Mouse (Mus musculus) cerebellum, postnatal 36 days (tissue): ENCODE results near the gene Syt5.

ENCODE experiments used
- DNase-seq, 2 experiments: peaks; one replicate each; pipeline ENCODE4 v3.0.0; 2021 to 2022; ENCODE audit warnings: mixed read lengths in 2 of 2

Gene Syt5

DNA sequence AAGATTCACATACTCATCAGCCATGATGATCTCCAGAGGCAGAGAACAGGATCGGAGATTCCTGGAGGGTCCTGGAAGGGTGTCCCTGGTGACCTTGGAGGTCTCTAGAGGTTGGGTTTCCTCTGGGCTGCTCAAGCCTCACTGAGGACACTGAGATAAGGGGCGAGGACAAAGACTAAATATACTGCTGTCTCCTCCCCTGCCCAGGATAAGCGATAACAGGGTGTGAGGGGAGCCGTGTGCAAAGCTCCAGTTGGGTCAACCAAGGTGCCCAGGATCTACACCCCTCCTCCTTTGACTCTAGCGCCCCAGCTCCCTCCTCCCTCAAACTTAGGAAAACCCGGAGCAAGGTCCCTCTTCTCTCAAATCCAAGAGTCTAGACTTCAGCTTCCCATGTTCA lies 25.0 kb downstream of the Syt5 start:
- DNase-seq, result no peak

GRCm38 (mm10) chr7:4521231-4522003 lies 25.9 kb downstream of the Syt5 start:
- no peak for DNase-seq

DNA sequence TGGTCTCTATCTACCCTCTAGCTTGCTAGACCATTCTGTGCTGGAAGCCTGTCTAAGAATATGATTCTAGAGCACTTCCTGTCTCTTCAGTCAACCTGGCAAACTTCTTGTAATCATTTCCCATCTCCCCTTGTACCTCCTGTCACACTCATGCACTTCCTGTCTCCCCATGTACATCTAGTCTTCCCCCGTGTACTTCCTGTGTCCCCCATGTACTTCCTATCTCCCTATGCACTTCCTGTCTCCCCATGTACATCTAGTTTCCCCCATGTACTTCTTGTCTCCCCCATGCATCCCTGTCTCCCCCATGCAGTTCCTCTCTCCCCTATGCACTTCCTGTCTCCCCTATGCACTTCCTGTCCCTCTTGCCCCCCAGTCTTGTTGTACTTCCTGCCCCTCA lies 28.9 kb downstream of the Syt5 start:
- DNase-seq, result no peak

- no peak for DNase-seq
These were observed 30.9 kb downstream of the Syt5 start, which contains the start of gene Tnnt1 for GRCm38 (mm10) chr7:4516332-4517050. Tnnt1 (minus strand) TSS chr7:4516382.

DNA sequence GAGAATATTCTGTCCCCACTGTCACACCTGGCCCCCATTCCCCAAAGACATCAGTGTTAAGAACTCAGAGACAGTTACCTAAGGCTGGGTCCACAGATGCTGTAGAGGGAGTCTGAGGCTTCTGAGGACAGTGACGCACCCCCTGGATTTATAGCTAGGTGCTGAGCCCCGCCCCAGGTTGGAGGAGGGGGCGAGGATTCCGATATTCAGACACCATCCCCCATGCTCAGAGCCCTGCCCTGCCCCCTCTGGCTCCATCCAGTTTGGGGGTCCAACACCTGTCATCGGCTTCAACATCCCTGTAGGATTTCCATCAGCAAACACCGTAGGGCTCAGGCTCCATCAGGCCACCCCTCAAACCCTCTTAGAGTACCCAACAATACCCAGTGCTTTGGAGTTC lies 31.5 kb downstream of the Syt5 start:
- no peak for DNase-seq

DNA sequence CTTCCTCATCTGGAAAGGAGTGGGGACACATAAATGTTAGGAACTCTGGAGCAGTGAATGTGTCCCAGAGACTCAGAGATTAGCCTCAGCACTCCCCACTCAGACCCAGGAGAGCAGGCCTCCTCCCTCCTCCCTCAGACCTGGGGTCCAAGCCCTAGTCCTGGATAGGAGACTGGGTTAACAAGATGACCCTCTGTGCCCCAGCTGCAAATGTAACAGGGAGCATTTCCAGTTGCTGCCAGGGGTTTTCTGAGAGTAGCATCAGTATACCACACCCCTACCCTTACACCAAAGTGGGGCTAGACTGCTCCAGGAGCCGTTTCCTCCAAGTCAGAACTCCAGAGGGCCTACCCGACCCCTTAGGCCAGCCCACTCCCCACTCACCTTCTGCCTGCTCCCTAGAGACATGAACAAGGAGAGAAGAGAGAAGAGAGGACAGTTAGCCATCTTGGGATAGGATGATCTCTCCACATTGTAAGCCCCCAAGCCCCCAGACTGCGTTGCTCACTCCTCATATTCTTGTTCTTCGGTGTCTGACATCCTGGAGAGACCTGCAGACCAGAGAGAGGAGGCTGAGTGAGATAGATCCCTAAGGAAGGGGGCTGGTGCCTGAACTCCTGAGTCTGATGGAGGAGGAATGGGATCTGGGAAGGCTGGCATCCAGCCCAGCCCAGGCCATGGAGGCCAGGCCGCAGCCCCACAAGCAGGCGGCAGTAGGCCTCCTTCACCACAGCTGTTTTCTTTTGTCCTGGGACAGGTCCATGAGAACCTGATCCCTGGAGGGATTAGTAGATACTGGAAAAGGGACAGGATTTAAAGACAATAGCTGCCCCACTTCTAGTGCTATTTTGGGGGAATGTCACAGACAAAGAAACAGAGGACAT lies 33.3 kb downstream of the Syt5 start:
- no peak for DNase-seq

DNA sequence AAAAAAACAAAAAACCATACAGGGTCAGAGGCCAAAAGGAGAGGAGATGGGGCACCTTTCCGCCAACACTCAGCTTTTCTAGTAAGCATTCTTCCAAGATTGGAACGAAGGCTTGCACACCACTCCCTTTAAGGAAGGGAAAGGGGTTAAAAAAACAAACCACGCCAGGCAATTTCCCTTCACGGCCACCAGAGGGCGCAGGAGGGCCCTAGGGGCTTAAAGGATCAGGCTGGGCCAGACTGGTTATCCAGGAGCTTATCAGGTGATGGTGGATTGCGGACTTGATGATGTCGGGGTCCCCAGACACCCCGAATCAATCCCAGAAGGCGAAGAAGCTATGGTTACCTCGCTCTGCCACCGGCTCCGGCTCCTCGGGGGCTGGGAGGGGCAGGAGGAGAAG lies 34.1 kb downstream of the Syt5 start:
- DNase-seq, result no peak

DNA sequence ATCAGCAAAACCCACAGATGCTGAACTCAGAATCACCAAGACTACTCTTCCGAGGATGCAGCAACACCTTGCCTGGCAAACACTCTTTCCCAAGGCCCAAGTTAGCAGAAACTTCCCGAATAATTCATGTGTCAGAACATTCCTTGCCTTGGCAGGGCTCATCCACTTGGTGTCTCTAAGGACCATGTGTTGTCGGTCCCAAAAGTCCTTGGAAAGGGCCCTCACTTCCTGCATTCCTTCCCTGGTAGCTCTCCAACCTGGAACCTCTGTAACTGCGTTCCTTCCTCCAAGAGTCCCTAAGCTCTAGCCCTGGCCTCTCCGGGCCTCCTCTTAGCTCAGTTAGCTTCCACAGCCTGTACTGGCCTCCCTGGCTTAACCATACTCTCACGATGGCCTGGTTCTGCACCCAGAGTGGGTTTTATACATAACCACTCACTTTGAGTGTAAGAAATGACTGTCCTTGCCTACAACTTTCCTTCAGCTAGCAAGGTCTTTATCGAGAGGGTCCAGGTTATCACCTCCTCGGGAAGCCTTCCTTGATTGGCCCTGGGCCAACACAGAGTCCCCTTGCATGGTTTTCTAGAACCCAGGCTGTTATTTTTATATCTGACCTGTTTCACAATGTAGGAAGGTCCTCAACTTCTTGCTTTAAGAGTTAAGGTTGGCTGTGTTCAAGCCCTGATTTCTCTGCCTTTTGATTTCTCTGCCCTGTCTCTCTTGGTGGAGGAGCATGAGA lies 35.7 kb downstream of the Syt5 start:
- DNase-seq, result no peak

GRCm38 (mm10) chr7:4509863-4510608 lies 37.3 kb downstream of the Syt5 start:
- peak; percentile 41 to 57 for DNase-seq

DNA sequence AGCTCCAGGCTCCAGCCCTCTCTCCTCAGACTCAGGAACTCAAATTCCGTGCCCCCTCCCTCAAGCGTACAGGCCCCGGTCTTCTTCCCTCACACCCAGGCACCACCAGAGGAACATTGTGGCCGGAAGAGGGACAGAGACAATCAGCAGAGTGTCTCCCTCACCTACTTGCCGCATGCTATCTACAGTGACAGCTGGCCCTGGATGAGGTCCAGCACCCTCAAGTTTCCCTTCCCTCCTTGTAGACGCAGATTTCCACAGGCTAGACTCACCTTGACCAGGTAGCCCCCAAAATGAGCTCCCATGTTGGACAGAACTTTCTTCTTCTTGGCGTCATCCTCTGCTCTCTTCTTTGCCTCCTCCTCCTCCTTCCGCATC lies 38.6 kb downstream of the Syt5 start:
- DNase-seq, result no peak

- DNase-seq, result no peak
These were observed 39.1 kb downstream of the Syt5 start for GRCm38 (mm10) chr7:4508062-4508738.

DNA sequence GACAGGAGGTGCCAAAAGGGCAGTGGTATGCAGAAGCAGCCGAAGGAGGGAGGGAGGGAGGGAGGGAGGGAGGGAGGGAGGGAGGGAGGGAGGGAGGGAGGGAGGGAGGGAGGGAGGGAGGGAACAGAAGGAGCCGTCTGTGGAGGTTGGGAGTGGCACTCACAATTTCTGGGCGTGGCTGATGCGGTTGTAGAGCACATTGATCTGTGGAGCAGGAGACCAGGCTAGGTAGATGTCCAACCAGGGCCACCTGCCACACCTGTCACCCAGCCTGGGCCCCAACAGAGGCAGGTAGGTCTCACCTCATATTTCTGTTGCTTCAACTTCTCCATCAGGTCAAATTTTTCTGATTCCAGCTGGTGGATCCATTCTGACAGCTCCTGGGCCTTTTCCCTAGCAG lies 40.1 kb downstream of the Syt5 start:
- no peak for DNase-seq

DNA sequence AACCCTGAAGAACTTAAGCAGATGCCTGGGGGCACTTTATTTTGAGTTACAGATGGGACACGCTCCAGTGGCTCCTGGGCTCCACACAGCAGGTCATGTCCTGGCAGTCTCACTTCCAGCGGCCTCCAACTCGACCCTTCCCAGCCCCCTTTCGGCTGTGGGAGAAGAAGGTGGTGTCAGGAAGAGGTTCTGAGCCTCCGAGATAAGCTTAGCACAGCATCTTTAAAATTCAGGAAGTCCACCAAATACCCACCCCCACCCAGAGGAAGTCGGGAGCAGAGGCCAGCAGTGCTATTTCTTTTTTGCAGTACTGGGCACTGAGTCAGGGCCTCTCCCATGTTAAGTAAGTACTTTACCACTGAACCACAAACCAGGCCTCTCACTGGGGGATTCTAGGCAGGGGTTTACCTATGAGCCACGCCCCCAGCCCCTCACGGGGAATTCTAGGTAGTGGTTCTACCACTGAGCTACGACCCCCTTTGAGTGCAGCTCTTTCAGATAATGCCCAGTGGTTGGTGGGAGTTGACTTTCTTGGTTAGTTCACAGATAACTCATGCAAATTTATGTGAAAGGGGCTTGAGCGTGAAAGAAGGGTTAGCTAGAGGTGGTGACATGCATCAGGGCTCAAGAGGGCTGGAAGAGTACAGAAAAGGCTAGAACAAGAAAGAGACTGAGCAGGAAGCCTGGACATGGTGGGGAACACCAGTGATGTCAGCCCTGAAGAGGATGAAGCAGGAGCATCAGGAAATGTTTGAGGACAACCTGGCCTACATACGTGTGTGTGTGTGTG lies 42.5 kb downstream of the Syt5 start:
- no peak for DNase-seq

DNA sequence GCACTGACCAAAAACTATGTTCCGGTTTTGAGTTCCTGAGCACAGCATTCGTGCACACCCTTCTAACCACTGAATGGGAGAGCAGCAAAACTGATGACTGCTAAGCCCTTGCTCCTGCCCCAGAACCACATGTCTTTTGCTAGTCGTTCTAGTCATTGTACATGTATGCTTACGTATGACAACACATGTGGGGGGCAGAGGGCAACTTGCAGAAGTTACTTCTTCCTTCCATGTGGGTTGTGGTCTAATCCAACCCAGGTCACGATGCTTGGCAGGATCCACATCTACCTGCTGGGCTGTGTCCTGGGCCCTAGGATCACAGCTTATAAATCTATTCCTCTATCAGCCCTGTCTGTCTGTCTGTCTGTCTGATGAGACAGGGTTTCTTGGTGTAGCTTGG lies 43.5 kb downstream of the Syt5 start:
- no peak for DNase-seq

GRCm38 (mm10) chr7:4503100-4503499 lies 44.2 kb downstream of the Syt5 start:
- DNase-seq, result no peak

- peak; percentile 39 to 63 for DNase-seq
These were observed 44.8 kb downstream of the Syt5 start for GRCm38 (mm10) chr7:4502421-4503090.

- peak; percentile 96 for DNase-seq
These were observed 45.6 kb downstream of the Syt5 start, which contains the start of gene Ppp1r12c for GRCm38 (mm10) chr7:4501558-4502397. Ppp1r12c (minus strand) TSS chr7:4501680.

GRCm38 (mm10) chr7:4500892-4501471 lies 46.4 kb downstream of the Syt5 start:
- DNase-seq, result peak; percentile 57 to 67
